ENCODE assay signal across 16 mouse cellular contexts in genomic region chr1:178784043-178784442, GRCm38 (mm10).
"Had no signal": no experiment of that assay in that cellular context is flagged by ENCODE, and none has a peak within 500 bp of the region (broad histone marks: within the 10 kb centered on the region; RNA-seq: fewer than 3 reads in every experiment).

No protein-coding gene starts in this region.

- H3K9ac ChIP-seq: limb, embryonic 13.5 days; midbrain, embryonic 12.5 days; neural tube, embryonic 13.5 days had no signal

- H3K27ac ChIP-seq: layer of hippocampus, adult 2 months; limb, embryonic 13.5 days; midbrain, embryonic 12.5 days; neural tube, embryonic 13.5 days had no signal

- H3K9me3 ChIP-seq: midbrain, embryonic 12.5 days; neural tube, embryonic 13.5 days had no signal

- ATAC-seq: intestine, postnatal 0 days; midbrain, embryonic 16.5 days had no signal

- H3K27me3 ChIP-seq: limb, embryonic 13.5 days; midbrain, embryonic 12.5 days; neural tube, embryonic 13.5 days had no signal

- H3K4me1 ChIP-seq: limb, embryonic 13.5 days; midbrain, embryonic 12.5 days; neural tube, embryonic 13.5 days had no signal

- H3K4me2 ChIP-seq: limb, embryonic 13.5 days; midbrain, embryonic 12.5 days; neural tube, embryonic 13.5 days had no signal

- H3K36me3 ChIP-seq: midbrain, embryonic 12.5 days; neural tube, embryonic 13.5 days had no signal

- DNase-seq: kidney, postnatal 10 days; kidney, postnatal 4 days; left cerebral cortex, postnatal 4 days; lung, adult 18-20 months; lung, postnatal 36 days; retina, postnatal 1 day; right cerebral cortex, postnatal 4 days; spleen, adult 18-20 months; thymus, adult 2 months; thymus, postnatal 25 days had no signal

- H3K4me3 ChIP-seq: layer of hippocampus, adult 2 months; limb, embryonic 13.5 days; midbrain, embryonic 12.5 days; neural tube, embryonic 13.5 days had no signal
